Mouse (Mus musculus): ENCODE data around the gene Eif3k. TPM values are rescaled to one million over a fixed set of nuclear protein-coding genes. Genes with fewer than 3 reads are reported as not detected.

The Eif3k gene
- total and polyA plus RNA-seq, 3 experiments, result 156 to 221 (median 177) TPM

GRCm38 (mm10) chr7:28983849-28984248 is 2.2 kb upstream of the Eif3k start:
- Histone ChIP-seq H3K4me1 (ENCODE audit: control insufficient read depth, insufficient read depth, low read length) (peaks cover 5% of the 10 kb centered on the region), H3K27me3 (ENCODE audit: control insufficient read depth, insufficient read depth, low read length) (no peaks in the 10 kb centered on the region), H3K4me3 (no peak overlapping the region), H3K9ac (ENCODE audit: low read depth, low read length) (no peak overlapping the region), H3K27ac (no peak overlapping the region), H3K36me3 (ENCODE audit: control insufficient read depth, insufficient read depth, low read length) (no peaks in the 10 kb centered on the region), H3K79me2 (replicated peaks; ENCODE audit: control insufficient read depth, insufficient read depth, low read length) (no peaks in the 10 kb centered on the region)
- intact Hi-C loops (cut with DNase I), result loop anchor here (5.0 kb wide), 3 partner anchors 193 to 318 kb away; partner anchors contain the start of genes Dpf1, Nfkbib and Sirt2
- WGBS, result 74% methylated on average over 4 of the region's 4 CpGs
- TF ChIP-seq POLR2A (IDR thresholded peaks at IDR 0.05; ENCODE audit: insufficient read depth, low read depth, low read length), result no peak
- no peak for TF ChIP-seq CTCF (IDR thresholded peaks at IDR 0.05)
- no peak for TF ChIP-seq EP300 (IDR thresholded peaks at IDR 0.05; ENCODE audit: insufficient read depth, low read depth, low read length)
- DNase-seq, result no peak

GRCm38 (mm10) chr7:28983141-28983564 is 1.5 kb upstream of the Eif3k start:
- Histone ChIP-seq H3K36me3 (ENCODE audit: control insufficient read depth, insufficient read depth, low read length) (no peaks in the 10 kb centered on the region), H3K9ac (ENCODE audit: low read depth, low read length) (no peak overlapping the region), H3K27ac (no peak overlapping the region), H3K4me1 (ENCODE audit: control insufficient read depth, insufficient read depth, low read length) (peaks cover 5% of the 10 kb centered on the region), H3K79me2 (replicated peaks; ENCODE audit: control insufficient read depth, insufficient read depth, low read length) (no peaks in the 10 kb centered on the region), H3K4me3 (no peak overlapping the region), H3K27me3 (ENCODE audit: control insufficient read depth, insufficient read depth, low read length) (no peaks in the 10 kb centered on the region)
- WGBS, result 63% methylated on average over 11 of the region's 11 CpGs
- peak in 1 of 2 experiments; percentile 16 for DNase-seq
- intact Hi-C loops (cut with DNase I), result loop anchor here (5.0 kb wide), 3 partner anchors 194 to 319 kb away; partner anchors contain the start of genes Dpf1, Nfkbib and Sirt2
- TF ChIP-seq POLR2A (IDR thresholded peaks at IDR 0.05; ENCODE audit: insufficient read depth, low read depth, low read length), result no peak
- no peak for TF ChIP-seq EP300 (IDR thresholded peaks at IDR 0.05; ENCODE audit: insufficient read depth, low read depth, low read length)
- TF ChIP-seq CTCF (IDR thresholded peaks at IDR 0.05), result no peak

- H3K9ac ChIP-seq (ENCODE audit: low read depth, low read length), result peak overlapping the region; percentile 61
- no peaks in the 10 kb centered on the region for H3K27me3 ChIP-seq (ENCODE audit: control insufficient read depth, insufficient read depth, low read length)
- peak overlapping the region; percentile 58 for H3K4me3 ChIP-seq
- intact Hi-C loops (cut with DNase I), result loop anchor here (5.0 kb wide), 3 partner anchors 195 to 320 kb away; partner anchors contain the start of genes Dpf1, Nfkbib and Sirt2
- DNase-seq, result peak; percentile 39 to 79
- TF ChIP-seq CTCF (IDR thresholded peaks at IDR 0.05) (no peak), POLR2A (IDR thresholded peaks at IDR 0.05; ENCODE audit: insufficient read depth, low read depth, low read length) (no peak), EP300 (IDR thresholded peaks at IDR 0.05; ENCODE audit: insufficient read depth, low read depth, low read length) (no peak)
- peak overlapping the region; percentile 89 for H3K27ac ChIP-seq
- 13% methylated on average over 19 of the region's 19 CpGs for WGBS
- H3K4me1 ChIP-seq (ENCODE audit: control insufficient read depth, insufficient read depth, low read length), result peaks cover 5% of the 10 kb centered on the region
- no peaks in the 10 kb centered on the region for H3K36me3 ChIP-seq (ENCODE audit: control insufficient read depth, insufficient read depth, low read length)
- H3K79me2 ChIP-seq (replicated peaks; ENCODE audit: control insufficient read depth, insufficient read depth, low read length), result no peaks in the 10 kb centered on the region
Observed at GRCm38 (mm10) chr7:28982274-28983013, 780 bp upstream of the Eif3k start.

GRCm38 (mm10) chr7:28977556-28977955 is 4.1 kb downstream of the Eif3k start:
- Histone ChIP-seq H3K27ac (no peak overlapping the region), H3K36me3 (ENCODE audit: control insufficient read depth, insufficient read depth, low read length) (no peaks in the 10 kb centered on the region)

GRCm38 (mm10) chr7:28973025-28973424 is 8.6 kb downstream of the Eif3k start:
- Histone ChIP-seq H3K27ac (no peak overlapping the region; the same call in 1 of the 2 replicates), H3K36me3 (ENCODE audit: control insufficient read depth, insufficient read depth, low read length) (no peaks in the 10 kb centered on the region), H3K27me3 (ENCODE audit: control insufficient read depth, insufficient read depth, low read length) (no peaks in the 10 kb centered on the region), H3K9ac (ENCODE audit: low read depth, low read length) (no peak overlapping the region), H3K4me1 (ENCODE audit: control insufficient read depth, insufficient read depth, low read length) (peaks cover 7% of the 10 kb centered on the region), H3K79me2 (replicated peaks; ENCODE audit: control insufficient read depth, insufficient read depth, low read length) (no peaks in the 10 kb centered on the region), H3K4me3 (no peak overlapping the region)
- no peak for DNase-seq
- WGBS, result 77% methylated on average over 8 of the region's 8 CpGs
- intact Hi-C loops (cut with DNase I), result loop anchor here (2.0 to 5.0 kb wide), 3 partner anchors 36 to 196 kb away; no protein-coding TSS in a partner anchor
- TF ChIP-seq EP300 (IDR thresholded peaks at IDR 0.05; ENCODE audit: insufficient read depth, low read depth, low read length) (no peak), CTCF (IDR thresholded peaks at IDR 0.05) (peak; percentile 42), POLR2A (IDR thresholded peaks at IDR 0.05; ENCODE audit: insufficient read depth, low read depth, low read length) (no peak)

More at GRCm38 (mm10) chr7:28977556-28977955, 4.1 kb downstream of the Eif3k start:
- no peak overlapping the region for H3K4me3 ChIP-seq
- 61% methylated on average over 9 of the region's 9 CpGs for WGBS
- H3K9ac ChIP-seq (ENCODE audit: low read depth, low read length), result no peak overlapping the region
- no peaks in the 10 kb centered on the region for H3K79me2 ChIP-seq (replicated peaks; ENCODE audit: control insufficient read depth, insufficient read depth, low read length)
- no peak for DNase-seq
- intact Hi-C loops (cut with DNase I), result no loop called here
- TF ChIP-seq CTCF (IDR thresholded peaks at IDR 0.05) (no peak), EP300 (IDR thresholded peaks at IDR 0.05; ENCODE audit: insufficient read depth, low read depth, low read length) (no peak), POLR2A (IDR thresholded peaks at IDR 0.05; ENCODE audit: insufficient read depth, low read depth, low read length) (no peak)
- H3K4me1 ChIP-seq (ENCODE audit: control insufficient read depth, insufficient read depth, low read length), result peaks cover 5% of the 10 kb centered on the region
- no peaks in the 10 kb centered on the region for H3K27me3 ChIP-seq (ENCODE audit: control insufficient read depth, insufficient read depth, low read length)

GRCm38 (mm10) chr7:28972542-28972985 is 9.1 kb downstream of the Eif3k start:
- TF ChIP-seq EP300 (IDR thresholded peaks at IDR 0.05; ENCODE audit: insufficient read depth, low read depth, low read length) (0 out of 2 replicates have a peak, but pooled peaks have one; percentile 12), POLR2A (IDR thresholded peaks at IDR 0.05; ENCODE audit: insufficient read depth, low read depth, low read length) (no peak), CTCF (IDR thresholded peaks at IDR 0.05) (peak; percentile 76)
- intact Hi-C loops (cut with DNase I), result loop anchor here (2.0 to 5.0 kb wide), 3 partner anchors 35 to 195 kb away; no protein-coding TSS in a partner anchor
- no peaks in the 10 kb centered on the region for H3K36me3 ChIP-seq (ENCODE audit: control insufficient read depth, insufficient read depth, low read length)
- H3K27me3 ChIP-seq (ENCODE audit: control insufficient read depth, insufficient read depth, low read length), result no peaks in the 10 kb centered on the region
- peak overlapping the region; percentile 42 for H3K27ac ChIP-seq
- DNase-seq, result peak; percentile 75 to 81
- 64% methylated on average over 8 of the region's 8 CpGs for WGBS
- H3K4me3 ChIP-seq, result no peak overlapping the region
- H3K79me2 ChIP-seq (replicated peaks; ENCODE audit: control insufficient read depth, insufficient read depth, low read length), result no peaks in the 10 kb centered on the region
- no peak overlapping the region for H3K9ac ChIP-seq (ENCODE audit: low read depth, low read length)
- H3K4me1 ChIP-seq (ENCODE audit: control insufficient read depth, insufficient read depth, low read length), result peaks cover 7% of the 10 kb centered on the region

All from heart, adult 2 months (tissue).